Mouse (Mus musculus): ENCODE results near the gene Ptprn2. TPM values are rescaled to one million over a fixed set of nuclear protein-coding genes. Genes with fewer than 3 reads are reported as not detected.

Gene Ptprn2
- polyA plus RNA-seq, 1 experiment, result 0.21 TPM

DNA sequence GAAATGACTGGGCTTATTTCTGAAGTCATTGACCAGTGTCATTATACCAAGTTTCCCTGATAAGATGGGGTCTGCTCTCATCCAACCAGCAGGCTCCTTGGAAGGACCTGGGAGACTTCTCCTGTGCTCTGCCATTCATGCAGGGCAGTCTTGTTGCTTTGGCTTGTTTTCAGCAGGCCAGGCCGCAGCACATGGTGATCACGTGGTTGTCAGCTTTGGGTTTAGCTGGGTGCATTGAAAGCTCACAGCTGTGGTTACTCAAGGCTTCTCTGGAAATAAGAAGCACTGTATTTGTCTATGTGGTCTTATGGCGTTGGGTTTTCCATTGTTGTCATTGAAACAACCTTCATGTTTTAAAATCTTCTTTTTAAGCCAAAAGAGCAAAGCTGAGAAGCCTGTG is 678.3 kb downstream of the Ptprn2 start:
- DNase-seq (ENCODE audit: low spot score), result no peak

DNA sequence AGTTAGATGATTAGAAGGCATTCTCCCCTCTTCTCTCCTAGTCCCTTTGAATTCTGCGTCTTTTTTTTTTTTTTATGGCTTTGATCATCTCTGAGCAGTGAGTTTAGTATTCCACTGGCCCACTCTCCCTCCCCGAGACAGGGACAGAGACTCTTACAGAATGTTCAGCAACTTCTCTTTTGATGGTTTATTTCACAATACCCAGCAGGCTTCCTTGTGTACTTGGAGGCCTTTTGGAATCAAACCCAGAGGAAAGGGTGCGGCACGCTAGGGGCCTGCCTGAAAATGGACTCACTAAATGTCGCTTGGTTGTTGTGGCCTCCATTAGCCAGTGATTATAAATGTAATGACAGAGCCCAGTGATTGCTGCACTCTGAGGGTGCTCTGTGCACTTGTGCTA is 680.7 kb downstream of the Ptprn2 start:
- DNase-seq (ENCODE audit: low spot score), result no peak

DNA sequence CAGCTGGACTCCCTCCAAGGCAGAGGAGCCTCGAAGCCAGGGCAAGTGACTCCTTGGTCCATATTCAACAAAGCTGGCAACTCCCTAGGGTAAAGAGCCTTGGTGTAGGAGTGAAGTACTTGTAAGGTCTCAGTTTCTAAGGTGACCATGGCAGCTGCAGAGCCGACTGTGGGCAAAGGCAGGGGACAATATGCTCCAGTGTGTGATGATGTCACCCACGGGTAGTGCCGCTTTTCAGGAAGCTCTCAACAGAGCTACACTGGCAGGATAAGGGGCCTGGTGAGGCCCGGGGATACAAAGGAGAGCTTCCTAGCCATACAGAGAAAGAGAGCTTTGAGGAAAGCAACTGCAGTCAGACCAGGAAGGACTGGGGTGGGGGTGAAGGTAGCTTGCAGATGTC is 684.1 kb downstream of the Ptprn2 start:
- no peak for DNase-seq (ENCODE audit: low spot score)

DNA sequence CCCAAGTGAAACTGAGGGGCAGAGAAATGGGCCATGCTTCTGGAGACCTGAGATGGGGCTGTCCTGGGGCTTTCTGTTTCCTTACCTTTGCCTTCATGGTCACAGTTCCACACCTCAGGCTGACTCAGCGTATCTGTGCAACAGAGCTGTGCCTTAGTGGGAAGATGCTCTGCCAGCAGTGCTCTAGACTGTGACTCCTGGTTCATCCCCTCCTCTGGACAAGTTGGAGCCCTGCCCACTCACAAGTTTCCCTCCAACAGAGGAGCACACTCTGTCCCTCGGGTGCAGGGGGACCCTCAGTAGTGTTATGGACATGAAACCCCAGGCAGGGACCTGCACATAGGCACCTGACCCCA is 687.0 kb downstream of the Ptprn2 start:
- DNase-seq (ENCODE audit: low spot score), result no peak

DNA sequence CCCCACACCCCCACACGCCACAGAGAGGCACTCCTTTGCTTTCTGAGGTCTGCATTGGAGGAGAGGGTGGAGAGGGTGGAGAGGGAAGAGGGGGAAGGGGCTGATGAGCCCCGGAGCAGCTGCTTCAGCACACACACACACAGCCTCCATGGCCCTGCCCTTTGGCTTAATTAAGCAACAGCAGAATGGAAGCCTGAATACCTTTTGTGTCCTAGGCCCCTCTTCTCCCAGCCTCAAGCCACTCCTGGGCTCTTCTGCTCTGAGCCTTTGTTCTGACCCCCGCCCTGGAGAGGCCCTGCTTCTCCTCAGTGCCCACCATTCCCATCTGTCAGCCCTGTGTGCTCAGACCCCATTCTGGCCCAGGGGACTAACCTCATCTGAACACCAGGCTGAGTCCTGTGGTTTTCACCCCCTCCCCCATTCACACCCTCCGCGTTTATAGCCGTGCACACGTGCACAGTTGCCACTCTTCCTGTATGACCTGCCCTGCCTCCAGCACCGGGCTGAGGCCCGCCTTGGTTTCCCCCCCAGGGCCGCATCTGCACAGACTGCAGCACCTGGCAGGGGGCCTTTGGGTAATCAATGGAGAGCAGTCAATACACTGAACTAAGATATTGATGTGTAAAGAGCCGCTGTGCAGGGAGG is 687.5 kb downstream of the Ptprn2 start:
- DNase-seq (ENCODE audit: low spot score), result no peak

DNA sequence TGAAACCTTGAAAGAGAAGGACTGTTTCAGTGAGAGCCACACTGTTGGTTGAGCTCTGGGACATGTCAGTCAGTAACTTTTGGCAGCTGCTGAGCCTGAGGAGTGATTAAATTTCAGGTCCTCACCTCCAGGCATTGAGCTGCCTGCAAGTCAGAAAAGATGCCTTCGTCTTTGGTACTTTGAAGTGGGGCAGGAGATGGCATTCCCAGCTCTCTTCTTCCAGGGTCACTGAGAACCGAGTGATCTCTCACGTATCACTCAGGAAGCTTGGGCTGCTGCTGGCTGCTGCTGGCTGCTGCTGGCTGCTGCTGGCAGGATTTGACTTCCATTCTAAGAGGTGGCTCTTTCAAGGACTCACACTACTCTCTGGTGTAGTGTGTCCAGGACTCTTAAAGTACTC is 688.7 kb downstream of the Ptprn2 start:
- DNase-seq (ENCODE audit: low spot score), result no peak

DNA sequence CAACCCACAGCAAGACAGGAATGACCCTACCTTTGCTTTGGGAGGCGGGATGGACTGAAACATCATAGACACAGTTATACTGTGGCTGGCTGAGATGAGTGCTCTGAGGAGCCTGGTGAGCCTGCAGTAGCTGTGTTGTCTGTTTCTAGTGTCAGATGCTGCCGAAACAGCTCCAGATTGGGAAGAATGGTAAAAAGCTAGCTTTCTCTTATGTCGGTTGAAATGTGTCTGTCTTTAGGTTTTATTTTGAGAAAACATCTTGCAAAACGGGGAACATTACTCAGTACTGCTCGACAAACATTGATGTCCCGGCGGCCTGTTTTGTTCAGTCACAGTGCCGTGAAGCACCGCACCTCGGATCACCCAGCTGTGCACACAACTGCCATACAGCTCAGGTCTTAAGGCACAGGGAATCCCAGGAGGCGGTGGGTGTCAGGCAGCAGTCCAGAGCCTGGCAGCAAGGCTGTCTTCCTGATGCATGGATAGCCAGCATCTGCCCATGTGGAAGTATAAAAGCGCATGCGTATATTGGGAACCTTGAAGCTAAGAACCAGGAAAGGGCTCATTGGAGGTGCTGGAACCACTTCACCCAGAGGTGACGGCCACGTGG is 689.7 kb downstream of the Ptprn2 start:
- DNase-seq (ENCODE audit: low spot score), result no peak

DNA sequence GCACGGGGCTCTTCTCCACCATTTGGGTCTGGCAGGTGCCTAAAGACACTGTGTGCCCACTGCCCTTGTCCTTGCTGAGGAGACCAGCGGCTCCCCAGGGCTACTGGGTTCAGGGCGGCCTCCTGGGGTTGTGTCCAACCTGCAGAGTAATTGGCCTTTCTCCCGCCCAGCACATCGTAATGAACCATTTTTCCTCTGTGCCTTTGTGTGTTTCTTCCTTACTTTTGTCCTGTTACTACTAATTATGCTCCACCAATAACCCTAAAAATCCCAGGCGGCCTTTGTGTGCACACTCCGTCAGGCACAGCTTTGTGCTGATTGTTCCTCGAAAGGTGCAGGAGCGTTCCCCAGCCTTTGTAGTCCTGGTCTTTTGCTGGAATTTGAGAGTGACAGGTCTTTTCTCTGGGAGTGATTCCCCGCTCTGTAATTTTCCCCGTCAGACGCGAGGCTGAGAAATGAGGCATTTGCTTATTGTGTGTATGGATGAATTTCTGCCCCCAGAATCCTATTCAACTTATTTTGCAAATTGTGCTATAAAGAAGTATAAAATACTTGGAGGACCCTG is 690.8 kb downstream of the Ptprn2 start:
- no peak for DNase-seq (ENCODE audit: low spot score)

DNA sequence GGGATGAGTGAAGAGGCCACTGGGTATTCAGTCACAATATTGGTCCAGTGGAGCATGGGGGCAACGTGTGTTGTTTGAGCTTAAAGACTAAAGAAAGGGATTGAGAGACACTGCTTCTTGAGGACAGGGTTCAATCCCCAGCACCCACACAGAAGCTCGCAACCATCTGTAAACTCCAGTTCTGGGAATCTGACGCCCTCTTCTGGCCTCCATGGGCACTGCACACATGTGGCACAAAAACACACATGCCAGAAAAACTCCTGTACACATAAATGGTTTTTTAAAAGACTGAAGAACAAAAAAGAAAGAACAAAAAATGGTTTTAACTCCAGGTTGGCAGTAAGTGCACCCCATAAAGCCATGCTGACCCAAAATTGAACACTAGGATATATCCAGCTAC is 701.6 kb downstream of the Ptprn2 start:
- DNase-seq (ENCODE audit: low spot score), result no peak

DNA sequence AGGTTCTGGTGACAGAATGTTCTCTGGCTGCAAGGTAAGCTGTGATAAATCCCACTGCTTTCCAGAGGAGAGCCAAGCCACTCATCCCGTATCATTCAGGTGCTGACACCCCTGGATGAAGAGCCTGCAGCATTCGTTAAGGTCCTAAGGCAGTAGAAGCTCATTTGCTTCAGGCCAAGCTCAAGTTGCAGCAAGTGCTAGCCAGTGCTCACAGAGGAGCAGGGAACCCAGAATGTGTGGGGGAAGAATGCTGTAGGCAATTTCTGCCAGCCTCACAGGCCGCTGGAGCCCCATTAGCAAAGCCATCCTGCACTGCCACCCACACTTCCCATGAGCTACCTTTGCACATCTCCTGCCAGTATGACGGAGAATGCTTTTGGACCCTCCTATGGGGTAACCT is 706.5 kb downstream of the Ptprn2 start:
- no peak for DNase-seq (ENCODE audit: low spot score)

DNA sequence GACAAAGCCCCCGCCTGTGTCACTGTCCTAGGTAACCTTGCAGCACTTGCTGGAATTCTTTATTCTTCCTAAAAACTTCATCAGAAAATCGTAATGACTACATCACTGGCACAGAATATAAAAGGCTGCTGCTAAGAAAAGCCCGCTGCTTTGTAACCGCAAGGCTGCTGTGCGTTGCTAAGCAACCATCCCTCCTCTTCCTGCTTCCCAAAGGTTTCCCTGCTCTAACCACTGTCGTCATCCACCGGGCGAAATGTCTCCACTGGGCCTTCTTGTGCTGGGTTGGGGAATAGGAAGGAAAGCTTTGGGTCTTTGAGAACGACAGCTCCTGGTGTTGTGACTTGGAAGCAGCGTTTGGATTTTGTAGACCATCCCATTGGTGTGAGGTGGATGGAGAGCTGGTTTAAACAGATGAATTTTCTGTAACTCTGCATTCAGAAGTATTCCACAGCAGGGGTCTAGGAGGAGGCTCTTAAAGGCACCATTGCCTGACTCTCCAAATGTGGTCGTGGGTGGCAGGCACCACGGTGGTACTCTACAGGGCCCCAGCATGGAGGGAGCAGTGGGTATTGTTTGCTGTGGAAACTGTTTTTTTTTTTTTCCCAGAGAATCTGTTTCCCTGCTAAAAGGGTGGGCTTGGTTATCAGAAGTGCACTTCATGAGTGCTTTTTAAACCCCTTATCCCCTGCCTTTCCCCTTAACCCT is 711.4 kb downstream of the Ptprn2 start:
- DNase-seq (ENCODE audit: low spot score), result no peak

DNA sequence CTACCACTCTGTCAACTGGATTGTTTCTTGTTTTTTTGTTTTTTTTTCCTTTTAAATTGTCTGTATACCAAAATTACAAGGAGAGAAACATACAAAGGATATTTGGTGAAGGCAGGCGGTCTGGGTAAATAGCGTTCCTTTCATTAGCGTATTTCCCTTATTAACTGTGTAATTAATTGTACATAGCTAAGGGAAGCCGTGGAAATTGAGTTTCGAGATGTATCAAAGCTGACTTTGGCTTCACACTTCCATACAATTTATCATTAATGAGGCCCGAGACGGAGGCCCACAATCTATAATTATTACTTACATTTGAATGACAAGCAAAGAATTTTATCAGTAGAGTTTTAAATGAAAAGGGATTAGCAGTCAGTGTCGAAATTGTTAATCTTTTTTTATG is 712.6 kb downstream of the Ptprn2 start:
- DNase-seq (ENCODE audit: low spot score), result no peak

DNA sequence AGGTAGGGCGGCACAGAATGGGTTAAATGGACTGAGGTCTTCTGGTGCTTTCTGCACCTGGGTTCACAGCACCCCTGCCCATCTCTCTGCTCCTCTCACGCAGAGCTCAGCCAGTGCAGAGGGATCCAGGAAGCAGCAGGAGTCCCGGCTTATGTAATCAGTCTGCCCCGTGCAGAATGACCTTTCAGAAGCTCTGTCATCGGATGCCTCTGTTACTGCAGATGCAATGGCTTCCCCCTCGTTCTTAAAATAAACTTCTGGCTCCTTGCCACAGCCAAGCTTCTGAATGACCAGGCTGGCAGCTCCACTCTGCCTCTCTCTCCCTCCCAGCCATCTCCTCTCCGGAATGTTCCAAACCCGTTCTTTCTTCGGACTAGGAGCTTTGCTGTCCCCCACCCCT is 714.6 kb downstream of the Ptprn2 start:
- no peak for DNase-seq (ENCODE audit: low spot score)

DNA sequence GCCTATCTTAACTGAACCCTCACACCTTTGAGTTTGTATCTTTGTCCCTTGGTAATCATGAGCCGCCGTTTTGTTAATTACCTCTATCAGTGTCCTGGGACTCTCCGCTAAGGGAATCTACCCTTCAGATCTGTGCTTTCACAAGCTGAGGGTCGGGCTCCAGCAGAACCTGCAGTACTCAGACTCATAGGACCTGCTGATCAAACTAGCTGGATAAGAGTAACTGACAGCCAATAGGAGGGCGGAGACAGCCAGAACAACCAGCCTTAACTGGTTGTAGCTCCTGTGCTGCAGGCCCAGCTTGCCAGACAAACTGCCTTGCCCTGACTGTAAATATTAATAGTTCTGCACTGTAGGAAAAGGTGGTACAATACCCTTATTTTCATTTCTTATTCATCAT is 715.1 kb downstream of the Ptprn2 start:
- no peak for DNase-seq (ENCODE audit: low spot score)

DNA sequence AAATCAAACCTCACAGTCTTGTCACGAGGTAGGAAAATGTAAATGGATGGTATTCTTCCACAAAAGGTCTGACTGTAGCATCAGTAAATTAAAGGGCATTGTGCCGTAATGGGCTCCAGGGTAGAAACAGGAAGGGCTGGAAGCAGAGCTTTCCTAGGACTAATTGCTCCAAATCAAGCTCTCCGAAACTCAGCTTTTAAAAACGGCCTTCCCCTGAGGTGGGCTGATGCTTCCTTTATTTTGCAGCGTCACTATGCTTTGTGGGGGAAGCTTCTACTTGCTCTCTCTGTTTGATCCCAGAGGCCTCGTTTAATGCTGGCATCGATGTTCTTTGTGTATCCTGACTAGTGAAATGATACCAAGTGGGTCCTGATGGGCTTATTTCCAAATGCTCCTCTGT is 718.0 kb downstream of the Ptprn2 start:
- no peak for DNase-seq (ENCODE audit: low spot score)

DNA sequence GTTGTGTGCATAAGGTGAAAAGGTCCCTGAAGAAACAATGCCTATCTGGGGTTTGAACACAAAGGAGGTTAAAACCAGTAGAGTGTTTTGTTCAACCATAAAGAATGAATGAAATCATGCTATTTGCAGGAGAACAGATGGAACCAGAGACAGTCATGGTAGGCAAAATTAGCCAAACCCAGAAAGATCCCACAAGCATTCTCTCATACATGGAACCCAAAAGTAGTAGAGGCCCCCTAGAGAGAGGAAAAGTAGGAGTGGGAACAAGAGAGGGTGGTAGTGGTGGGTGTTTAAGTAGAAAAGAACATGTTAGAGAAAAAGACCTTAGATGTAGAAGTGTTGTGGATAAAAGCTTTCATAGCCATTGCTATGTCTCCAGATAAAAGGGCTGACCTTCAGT is 719.4 kb downstream of the Ptprn2 start:
- no peak for DNase-seq (ENCODE audit: low spot score)

DNA sequence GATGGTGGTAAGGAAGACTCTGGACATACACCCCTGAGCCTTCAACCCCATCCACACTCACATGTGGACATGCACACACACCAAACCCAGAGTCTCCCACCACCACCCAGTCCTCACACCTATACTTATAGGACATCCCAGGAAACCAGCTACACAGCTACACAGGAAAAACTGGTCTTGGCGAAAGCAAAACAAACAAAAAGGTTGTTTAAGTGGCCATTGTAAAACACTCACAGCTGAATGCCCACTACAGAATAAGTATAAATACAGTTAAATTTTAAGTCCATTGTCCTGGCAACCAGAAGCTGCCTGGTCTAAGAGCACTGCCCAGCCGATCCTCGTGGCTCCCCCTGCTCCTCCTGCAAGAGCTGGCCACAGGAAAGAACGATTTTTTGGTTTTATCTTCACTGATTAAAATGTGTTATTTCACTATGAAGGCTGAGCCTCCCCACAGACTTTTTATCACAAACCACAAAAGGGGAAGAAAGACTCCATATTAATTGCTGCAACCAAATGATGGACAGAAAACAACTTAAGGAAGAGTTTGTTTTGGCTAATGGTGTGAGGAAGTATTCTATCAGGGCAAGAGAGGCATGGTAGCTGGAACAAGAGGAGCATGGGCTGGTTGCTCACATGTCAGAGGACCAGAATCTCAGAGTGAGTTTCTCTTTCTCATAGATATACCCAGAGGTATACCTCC is 722.1 kb downstream of the Ptprn2 start:
- DNase-seq (ENCODE audit: low spot score), result no peak

DNA sequence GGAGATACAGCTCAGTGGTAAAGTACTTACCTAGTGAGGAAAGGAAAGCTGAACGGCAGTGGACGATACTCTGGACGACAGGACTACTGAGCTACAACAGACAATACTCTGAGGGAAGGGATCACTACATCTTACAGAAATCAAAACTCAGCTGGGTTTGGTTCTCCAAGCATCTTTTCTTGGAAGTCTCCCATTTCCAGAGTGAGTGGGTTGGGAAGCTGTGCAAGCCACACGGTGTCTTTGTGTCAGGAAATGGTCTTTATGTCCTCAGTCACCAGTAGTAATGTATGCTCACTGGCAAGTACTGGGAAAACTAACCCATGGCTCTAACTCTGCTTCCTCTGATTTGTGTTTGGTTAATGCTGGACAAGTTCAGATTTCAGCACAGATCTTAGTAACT is 724.9 kb downstream of the Ptprn2 start:
- no peak for DNase-seq (ENCODE audit: low spot score)

DNA sequence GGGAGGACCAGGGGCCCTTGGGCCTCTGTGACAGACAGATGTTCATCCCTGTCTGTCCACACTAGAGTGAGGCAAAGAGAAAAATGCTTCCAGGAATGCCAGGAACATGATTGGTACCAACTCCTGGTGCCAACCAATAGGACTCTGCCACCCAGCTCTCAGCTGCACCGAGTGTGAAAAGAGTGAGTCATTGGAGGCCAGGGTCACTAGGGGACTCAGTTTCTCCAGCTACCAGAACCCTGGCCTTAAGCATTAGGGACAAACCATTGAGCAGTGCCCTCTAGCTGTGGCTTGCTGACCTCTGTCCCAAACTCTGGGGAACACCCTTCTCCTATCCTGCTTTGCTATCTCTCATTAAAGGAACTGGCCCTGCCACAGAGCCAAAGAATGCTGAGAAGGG is 728.0 kb downstream of the Ptprn2 start:
- DNase-seq (ENCODE audit: low spot score), result no peak

DNA sequence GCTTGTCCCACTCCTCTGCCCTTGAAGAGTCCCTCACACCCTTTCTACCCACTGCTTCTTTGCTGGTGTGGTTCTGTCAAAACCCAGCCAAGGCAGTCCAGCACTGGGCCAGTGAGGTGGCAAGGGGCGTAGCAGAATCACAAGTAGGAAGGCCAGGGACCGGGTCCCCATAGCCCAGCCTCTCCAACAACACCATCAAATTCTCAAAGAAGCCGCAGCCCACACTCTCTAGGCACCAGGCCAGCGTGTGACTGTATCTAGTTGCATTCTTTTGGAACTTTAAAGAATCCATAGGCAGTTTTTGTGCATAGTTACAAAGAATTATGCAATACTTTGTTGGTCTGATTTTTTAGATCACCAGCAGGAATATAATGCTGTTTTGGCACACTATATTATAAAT is 728.8 kb downstream of the Ptprn2 start:
- no peak for DNase-seq (ENCODE audit: low spot score)

DNA sequence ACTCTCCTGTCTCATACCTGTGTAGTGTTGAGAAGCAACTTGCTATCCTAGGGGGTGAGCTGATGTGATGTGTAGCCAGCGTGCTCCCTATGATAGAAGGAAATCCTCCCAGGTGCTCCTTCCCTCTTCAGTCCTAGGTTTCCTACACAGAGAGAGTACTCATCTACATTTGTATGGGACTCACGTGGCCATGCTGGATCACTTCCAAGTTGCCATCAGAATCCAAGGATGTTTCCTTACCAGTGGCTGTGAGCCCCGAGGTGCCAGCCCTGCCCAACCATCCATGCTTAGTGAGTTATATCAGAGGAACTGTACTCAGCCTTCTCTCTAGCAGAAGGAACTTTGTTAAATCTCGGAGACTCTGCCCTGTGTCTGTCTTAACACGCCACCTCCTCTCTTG is 729.4 kb downstream of the Ptprn2 start:
- DNase-seq (ENCODE audit: low spot score), result no peak

DNA sequence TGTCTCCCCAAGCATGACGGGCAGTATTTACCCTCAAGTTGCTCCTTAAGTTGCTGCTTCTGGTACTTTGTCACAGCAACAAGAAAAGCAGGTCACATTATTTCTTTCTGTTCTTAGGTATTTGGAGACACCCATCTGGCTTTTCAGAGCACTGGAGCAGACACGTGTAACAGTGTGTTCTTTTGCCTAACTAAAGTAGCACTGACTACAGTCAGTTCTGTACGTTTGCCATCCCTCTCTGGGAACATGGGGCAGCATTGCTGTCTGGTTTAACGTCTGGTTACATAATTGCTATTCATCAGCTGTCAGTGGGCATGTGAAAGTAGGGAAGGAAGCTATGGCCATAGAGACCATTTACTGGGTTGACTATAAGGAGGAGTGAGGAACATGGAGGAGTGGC is 736.4 kb downstream of the Ptprn2 start:
- DNase-seq (ENCODE audit: low spot score), result no peak

DNA sequence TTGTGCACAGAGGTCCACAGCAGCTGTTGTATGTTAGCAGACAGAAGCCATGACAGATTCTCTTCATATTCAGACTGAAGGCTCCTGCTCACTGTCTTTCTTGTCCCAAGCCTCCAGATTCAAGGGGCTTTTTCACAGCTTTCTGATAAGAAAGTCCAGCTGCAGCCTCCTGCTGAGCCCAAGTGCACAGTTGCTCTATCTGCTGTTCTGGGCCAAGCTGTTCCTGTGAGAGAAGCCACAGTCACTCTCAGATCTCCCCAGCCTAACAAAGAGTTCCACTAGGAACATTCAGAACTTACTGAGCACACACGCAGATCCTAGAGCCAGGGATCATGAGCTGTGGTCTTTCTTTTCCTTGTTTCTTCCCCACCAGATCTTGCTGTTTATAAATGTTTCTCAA is 738.5 kb downstream of the Ptprn2 start:
- no peak for DNase-seq (ENCODE audit: low spot score)

Data from urinary bladder, adult 2 months (tissue).